Comparison of ENCODE assay signal across 8 mouse cellular contexts in genomic region chr6:125573189-125573928, GRCm38 (mm10). TPM values are rescaled to one million over a fixed set of nuclear protein-coding genes. Genes with fewer than 3 reads are reported as not detected.
DNase-seq lines count a peak whose midpoint lies in the region; ATAC-seq lines count a peak whose summit lies in the region.

No protein-coding gene starts in this region.

- no peaks in the 10 kb centered on the region for H3K27me3 ChIP-seq in heart, embryonic 11.5 days (ENCODE audit: control insufficient read depth, insufficient read depth, low read length)
- H3K27me3 ChIP-seq in kidney, embryonic 14.5 days (ENCODE audit: control insufficient read depth, insufficient read depth, low read length) = no peaks in the 10 kb centered on the region
- no peaks in the 10 kb centered on the region for H3K27me3 ChIP-seq in liver, embryonic 11.5 days (replicated peaks; ENCODE audit: control insufficient read depth, insufficient read depth, low read length)
- H3K27me3 ChIP-seq in splenic B cell, adult 2 months (ENCODE audit: control insufficient read depth, insufficient read depth, low read length, poor library complexity, severe bottlenecking) = no peaks in the 10 kb centered on the region

- no peaks in the 10 kb centered on the region for H3K9me3 ChIP-seq in heart, embryonic 11.5 days (replicated peaks; ENCODE audit: control insufficient read depth, low read length)
- no peaks in the 10 kb centered on the region for H3K9me3 ChIP-seq in kidney, embryonic 14.5 days (ENCODE audit: control insufficient read depth, low read length)
- H3K9me3 ChIP-seq in liver, embryonic 11.5 days (ENCODE audit: control insufficient read depth, low read length) = no peaks in the 10 kb centered on the region

- DNase-seq in 416B (ENCODE audit: low read depth) = peak; percentile 96
- DNase-seq in adrenal gland, adult 2 months = peak; percentile 92
- peak; percentile 58 for DNase-seq in fat pad, adult 2 months (ENCODE audit: extremely low read depth, low read depth, low spot score)
- DNase-seq in liver, embryonic 11.5 days (ENCODE audit: low spot score) = peak; percentile 80
- DNase-seq in splenic B cell, adult 2 months (ENCODE audit: low read depth, low spot score) = peak; percentile 88

- peak overlapping the region; percentile 40 for H3K4me3 ChIP-seq in heart, embryonic 11.5 days (ENCODE audit: low read depth, low read length)
- peak overlapping the region; percentile 20 for H3K4me3 ChIP-seq in kidney, embryonic 14.5 days (ENCODE audit: low read length)
- H3K4me3 ChIP-seq in liver, embryonic 11.5 days (ENCODE audit: low read depth, low read length) = peak overlapping the region; percentile 50

- H3K4me1 ChIP-seq in heart, embryonic 11.5 days (ENCODE audit: control insufficient read depth, insufficient read depth, low read length) = peaks cover 18% of the 10 kb centered on the region
- H3K4me1 ChIP-seq in kidney, embryonic 14.5 days (ENCODE audit: control insufficient read depth, insufficient read depth, low read length) = peaks cover 13% of the 10 kb centered on the region
- H3K4me1 ChIP-seq in liver, embryonic 11.5 days (replicated peaks; ENCODE audit: control insufficient read depth, insufficient read depth, low read length) = peaks cover 26% of the 10 kb centered on the region

- peak overlapping the region; percentile 87 for H3K27ac ChIP-seq in heart, embryonic 11.5 days (ENCODE audit: low read depth, low read length)
- peak overlapping the region; percentile 67 for H3K27ac ChIP-seq in kidney, embryonic 14.5 days (ENCODE audit: low read depth, low read length)
- peak overlapping the region; percentile 80 for H3K27ac ChIP-seq in liver, embryonic 11.5 days (ENCODE audit: low read depth, low read length)

- WGBS in heart, embryonic 11.5 days (ENCODE audit: insufficient replicate concordance) = 6% methylated on average over 14 of the region's 14 CpGs
- 3% methylated on average over 14 of the region's 14 CpGs for WGBS in kidney, embryonic 14.5 days
- WGBS in liver, embryonic 11.5 days = 4% methylated on average over 14 of the region's 14 CpGs

- H3K4me2 ChIP-seq in heart, embryonic 11.5 days = peak overlapping the region; percentile 79
- peak overlapping the region; percentile 35 for H3K4me2 ChIP-seq in kidney, embryonic 14.5 days (replicated peaks; ENCODE audit: low read depth, low read length)
- peak overlapping the region; percentile 88 for H3K4me2 ChIP-seq in liver, embryonic 11.5 days

- no peaks in the 10 kb centered on the region for H3K36me3 ChIP-seq in heart, embryonic 11.5 days (ENCODE audit: control insufficient read depth, insufficient read depth, low read length)
- no peaks in the 10 kb centered on the region for H3K36me3 ChIP-seq in kidney, embryonic 14.5 days (ENCODE audit: control insufficient read depth, insufficient read depth, low read length)
- no peaks in the 10 kb centered on the region for H3K36me3 ChIP-seq in liver, embryonic 11.5 days (ENCODE audit: control insufficient read depth, insufficient read depth, low read length)
- no peaks in the 10 kb centered on the region for H3K36me3 ChIP-seq in splenic B cell, adult 2 months (ENCODE audit: control insufficient read depth, insufficient read depth, low read length, poor library complexity, severe bottlenecking)

- peak; percentile 97 for ATAC-seq in heart, embryonic 11.5 days (replicated peaks; ENCODE audit: insufficient number of reproducible peaks, low FRiP score, low TSS enrichment)
- peak; percentile 98 for ATAC-seq in kidney, embryonic 14.5 days (ENCODE audit: low FRiP score, low TSS enrichment)
- ATAC-seq in liver, embryonic 11.5 days (replicated peaks; ENCODE audit: low FRiP score) = peak; percentile 96
- peak; percentile 90 for ATAC-seq in monocyte, adult 5-6 weeks (replicated peaks; ENCODE audit: insufficient number of reproducible peaks, low FRiP score, low TSS enrichment, poor library complexity, severe bottlenecking)

- H3K9ac ChIP-seq in heart, embryonic 11.5 days (ENCODE audit: low read depth, low read length) = peak overlapping the region; percentile 68
- H3K9ac ChIP-seq in kidney, embryonic 14.5 days (ENCODE audit: low read depth, low read length) = peak overlapping the region; percentile 42
- H3K9ac ChIP-seq in liver, embryonic 11.5 days (ENCODE audit: low read depth, low read length) = peak overlapping the region; percentile 64

RNA-seq across cellular contexts. Expression of gene Vwf, which starts 26.8 kb away (rescaled TPM):
- 1 to 10 TPM; 4.5 to 8.5 TPM for total RNA-seq in adrenal gland, adult 2 months (2021)
- 12.2 and 18.9 TPM in 2 replicates for polyA plus RNA-seq in adrenal gland, adult 2 months (2012; rRNA removed)
- polyA plus RNA-seq in heart, embryonic 11.5 days (2014; fragmentation: Nextera tagmentation; extraction: Ambion mirVana) = 31.2 and 32.2 TPM in 2 replicates
- polyA plus RNA-seq in kidney, embryonic 14.5 days (2014; fragmentation: Nextera tagmentation; extraction: Ambion mirVana) = 2.4 and 5.2 TPM in 2 replicates
- 25.3 and 32.4 TPM in 2 replicates for polyA plus RNA-seq in liver, embryonic 11.5 days (2014; fragmentation: Nextera tagmentation; extraction: Ambion mirVana)
- 6.4 to 37.1 TPM (median 9.9 TPM) in 3 replicates for total RNA-seq in monocyte, adult 5-6 weeks (2017)

Comparison
In these comparisons a context has a peak if more than half of its experiments do, and no peak if none do; other contexts are left out.
1. Peak in every context shown above with its lines: DNase-seq, ATAC-seq, H3K4me3 ChIP-seq and H3K27ac ChIP-seq.
2. H3K4me2 ChIP-seq: peak in every context shown above with its lines; median percentile 88 in liver, embryonic 11.5 days; 79 in heart, embryonic 11.5 days; 35 in kidney, embryonic 14.5 days.